Mouse (Mus musculus) G1E (cell line): ENCODE data around the gene Stx3.

Experiments
- CTCF ChIP-seq: IDR thresholded peaks from 2 replicates; pipeline ENCODE4 v1.5.1; 2012; ENCODE audit warnings: low read depth, low read length, inconsistent platforms, mixed read lengths
- GATA1 ChIP-seq: IDR thresholded peaks from 2 replicates; pipeline ENCODE4 v1.6.1; 2012; ENCODE audit warnings: borderline replicate concordance, low read length, inconsistent platforms, mixed read lengths
- GATA2 ChIP-seq: IDR thresholded peaks from 2 replicates; pipeline ENCODE4 v1.6.1; 2012; ENCODE audit warnings: low read depth, low read length, inconsistent platforms, borderline replicate concordance
- POLR2AphosphoS5 ChIP-seq: IDR thresholded peaks from 2 replicates; pipeline ENCODE4 v1.6.1; 2012; ENCODE audit warnings: low read depth, low read length, inconsistent platforms; ENCODE audit not compliant: insufficient replicate concordance
- TAL1 ChIP-seq: conservative IDR thresholded peaks from 2 replicates; pipeline ENCODE4 v1.6.1; 2012; ENCODE audit warnings: low read depth, low read length, inconsistent platforms, mixed read lengths

DNA sequence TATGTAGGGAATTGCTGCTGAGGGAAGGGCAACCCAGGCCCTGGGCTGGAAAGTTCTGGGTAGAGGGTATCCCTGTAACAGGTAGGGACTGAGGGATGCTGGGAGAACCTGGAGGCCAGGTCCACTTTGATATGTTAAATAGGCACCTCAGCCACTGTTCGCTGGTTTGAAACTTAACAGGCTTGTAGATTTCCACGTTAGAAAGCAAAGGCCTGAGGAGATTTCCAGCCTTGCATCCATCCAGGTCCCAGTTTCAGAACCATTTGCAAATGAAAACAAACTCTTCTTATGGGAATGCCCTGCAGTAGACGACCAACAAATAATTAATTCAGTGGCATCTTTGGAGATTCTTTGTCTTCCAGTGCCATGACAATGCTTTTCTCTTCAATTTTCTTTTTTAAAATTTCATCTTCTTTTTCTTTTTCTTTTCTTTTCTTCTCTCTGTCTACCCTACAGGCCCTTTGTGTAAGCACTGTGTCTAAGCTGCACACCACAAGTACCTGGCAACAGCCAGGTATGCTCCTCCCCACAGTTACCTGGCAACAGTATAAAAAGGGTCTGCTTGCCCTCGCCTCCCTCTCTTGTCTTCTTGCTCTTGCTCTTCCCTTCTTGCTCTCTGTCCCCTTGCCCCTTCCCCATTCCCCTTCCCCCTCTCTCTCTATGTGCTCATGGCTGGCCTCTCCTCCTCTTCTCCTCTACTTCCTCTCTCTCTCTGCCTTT, 4.3 kb upstream of the Stx3 start:
- TF ChIP-seq TAL1 (no peak), CTCF (no peak), GATA1 (no peak), POLR2AphosphoS5 (no peak), GATA2 (no peak)
